Mouse (Mus musculus) liver, embryonic 14.5 days (tissue): Measurements from ENCODE around the gene Rad51ap1. TPM values are rescaled to one million over a fixed set of nuclear protein-coding genes. Genes with fewer than 3 reads are reported as not detected.

Experiments
- ATAC-seq: fragments of 200-750 bp; cut with Nextera tagmentation; 2 replicates; pipeline ENCODE4 v1.8.0; 2017; ENCODE audit warnings: moderate number of reproducible peaks, mild to moderate bottlenecking, moderate library complexity; ENCODE audit not compliant: insufficient read depth
- DNase-seq, 3 experiments: peaks; one replicate each; pipeline ENCODE4 v3.0.0-alpha.2; 2012 to 2013; ENCODE audit warnings: low read depth in 3 of 3, low spot score in 3 of 3
- H3K27ac ChIP-seq: fragments of 300-500 bp; sonication (generic); 2 replicates; pipeline ENCODE4 v1.5.1; 2014; ENCODE audit warnings: moderate library complexity, mild to moderate bottlenecking, control low read depth, inconsistent platforms
- H3K27me3 ChIP-seq: fragments of 300-500 bp; sonication (generic); 2 replicates; pipeline ENCODE4 v1.6.1; 2014; ENCODE audit warnings: mild to moderate bottlenecking, low read length, moderate library complexity; ENCODE audit not compliant: control insufficient read depth, insufficient read depth
- H3K36me3 ChIP-seq: fragments of 300-500 bp; sonication (generic); replicated peaks from 2 replicates; pipeline ENCODE4 v1.6.1; 2014; ENCODE audit warnings: low read depth; ENCODE audit not compliant: control insufficient read depth, insufficient read depth
- H3K4me1 ChIP-seq, 2 experiments: fragments of 200-500 bp in 1 of 2; fragments of 300-500 bp in 1 of 2; sonication (generic) in 1 of 2; replicated peaks; 2 replicates each; pipeline ENCODE4 v1.6.1; 2012 to 2014; ENCODE audit warnings: antibody characterized with exemption in 1 of 2, inconsistent platforms in 1 of 2, low read length in 1 of 2; ENCODE audit not compliant: control insufficient read depth in 2 of 2, insufficient read depth in 2 of 2
- H3K4me2 ChIP-seq: fragments of 300-500 bp; sonication (generic); 2 replicates; pipeline ENCODE4 v1.6.1; 2014; ENCODE audit warnings: low read depth, mild to moderate bottlenecking, control low read depth, moderate library complexity
- H3K4me3 ChIP-seq, 2 experiments: fragments of 200-500 bp in 1 of 2; fragments of 300-500 bp in 1 of 2; sonication (generic) in 1 of 2; 2 replicates each; pipeline ENCODE4 v1.5.1; 2012 to 2014; ENCODE audit warnings: low read depth in 2 of 2, low read length in 2 of 2, mild to moderate bottlenecking in 2 of 2, control low read depth in 1 of 2, inconsistent platforms in 1 of 2, moderate library complexity in 1 of 2; ENCODE audit not compliant: insufficient read depth in 1 of 2
- H3K9ac ChIP-seq: fragments of 300-500 bp; sonication (generic); replicated peaks from 2 replicates; pipeline ENCODE4 v1.6.1; 2014; ENCODE audit warnings: mild to moderate bottlenecking, control low read depth, moderate library complexity
- H3K9me3 ChIP-seq: fragments of 300-500 bp; sonication (generic); 2 replicates; pipeline ENCODE4 v1.6.1; 2016; ENCODE audit warnings: low read length, mixed read lengths; ENCODE audit not compliant: control insufficient read depth
- CTCF ChIP-seq: IDR thresholded peaks from 2 replicates; pipeline ENCODE4 v1.5.1; 2016; ENCODE audit warnings: antibody characterized with exemption, low read depth, control low read depth
- EP300 ChIP-seq: IDR thresholded peaks from 2 replicates; pipeline ENCODE4 v1.6.1; 2016; ENCODE audit warnings: antibody characterized with exemption, low read depth
- WGBS: fragments of 180-500 bp; shearing (Covaris S2); extraction: QIAGEN DNeasy Blood & Tissue Kit; methylation state at CpG from one replicate; pipeline ENCODE4 v1.1.7; 2014; ENCODE audit not compliant: insufficient replicate concordance; 5-methylcytosine and 5-hydroxymethylcytosine counted together
- polyA plus RNA-seq, 2 experiments: library from polyadenylated mRNA; depleted of rRNA in 1 of 2; stranded (reverse) in 1 of 2; unstranded in 1 of 2; fragments of >200 nt; fragmentation: Nextera tagmentation in 1 of 2; extraction: Ambion mirVana in 1 of 2; gene quantifications; 2 replicates each; pipeline versions ENCODE4 v1.2.1 to v1.2.3; 2012 to 2014

The Rad51ap1 gene
- polyA plus RNA-seq, 2 experiments = 37.7 to 48.7 TPM

GRCm38 (mm10) chr6:126962709-126963108, 23.3 kb upstream of the Rad51ap1 start:
- H3K4me1 ChIP-seq = no peaks in the 10 kb centered on the region
- no peak overlapping the region for H3K27ac ChIP-seq
- DNase-seq = no peak
- no peaks in the 10 kb centered on the region for H3K9me3 ChIP-seq
- no peak for ATAC-seq
- TF ChIP-seq CTCF = no peak
- TF ChIP-seq EP300 = no peak
- no peak overlapping the region for H3K4me3 ChIP-seq
- no peak overlapping the region for H3K4me2 ChIP-seq
- WGBS = 18% methylated on average over 5 of the region's 5 CpGs
- no peak overlapping the region for H3K9ac ChIP-seq
- H3K27me3 ChIP-seq = no peaks in the 10 kb centered on the region
- H3K36me3 ChIP-seq = peaks cover 5% of the 10 kb centered on the region; the same call in 1 of the 2 replicates

GRCm38 (mm10) chr6:126961371-126962018, 22.1 kb upstream of the Rad51ap1 start:
- no peaks in the 10 kb centered on the region for H3K27me3 ChIP-seq
- H3K4me1 ChIP-seq = no peaks in the 10 kb centered on the region
- no peaks in the 10 kb centered on the region for H3K9me3 ChIP-seq
- H3K27ac ChIP-seq = no peak overlapping the region
- peaks cover 11% of the 10 kb centered on the region; the same call in 1 of the 2 replicates for H3K36me3 ChIP-seq
- no peak overlapping the region for H3K4me3 ChIP-seq
- H3K9ac ChIP-seq = no peak overlapping the region
- no peak for ATAC-seq
- no peak overlapping the region for H3K4me2 ChIP-seq
- WGBS = 82% methylated on average over 8 of the region's 8 CpGs
- no peak for DNase-seq
- TF ChIP-seq CTCF (no peak), EP300 (no peak)

DNA sequence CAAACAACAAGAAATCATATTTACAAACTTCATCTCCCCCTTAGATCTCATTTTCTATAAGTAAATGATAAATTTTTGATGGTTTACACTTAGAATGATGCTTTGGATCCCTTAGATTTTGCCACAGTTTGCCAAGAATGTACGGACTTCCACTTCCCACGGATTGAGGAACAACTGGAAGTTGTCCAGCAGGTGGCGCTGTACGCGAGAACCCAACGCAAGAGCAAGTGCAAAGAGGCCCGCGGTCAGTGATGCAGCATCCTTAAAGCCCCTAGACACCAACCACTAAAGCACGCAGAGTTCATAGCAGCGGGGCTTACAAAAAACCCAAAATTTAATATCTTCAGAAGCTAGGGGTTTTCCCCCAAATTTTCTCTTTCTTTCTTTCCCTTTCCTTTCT, 16.3 kb upstream of the Rad51ap1 start:
- TF ChIP-seq CTCF = peak; percentile 93
- no peak for TF ChIP-seq EP300
- no peak overlapping the region for H3K27ac ChIP-seq
- 6% methylated on average over 10 of the region's 10 CpGs for WGBS
- H3K4me2 ChIP-seq = no peak overlapping the region
- no peaks in the 10 kb centered on the region for H3K9me3 ChIP-seq
- no peak overlapping the region for H3K4me3 ChIP-seq
- DNase-seq (peak; percentile 41 to 50 (median 44)), ATAC-seq (no peak)
- no peaks in the 10 kb centered on the region for H3K4me1 ChIP-seq
- H3K27me3 ChIP-seq = no peaks in the 10 kb centered on the region
- no peak overlapping the region for H3K9ac ChIP-seq
- H3K36me3 ChIP-seq = peaks cover 6% of the 10 kb centered on the region; the same call in 1 of the 2 replicates

GRCm38 (mm10) chr6:126948336-126948735, 8.9 kb upstream of the Rad51ap1 start:
- Histone ChIP-seq H3K4me2 (no peak overlapping the region), H3K27me3 (no peaks in the 10 kb centered on the region), H3K36me3 (peaks cover 13% of the 10 kb centered on the region; the same call in 1 of the 2 replicates), H3K4me3 (no peak overlapping the region), H3K9me3 (no peaks in the 10 kb centered on the region), H3K27ac (no peak overlapping the region), H3K9ac (no peak overlapping the region), H3K4me1 (no peaks in the 10 kb centered on the region)
- 83% methylated on average over 4 of the region's 4 CpGs for WGBS
- DNase-seq (peak in 1 of 3 experiments; percentile 13), ATAC-seq (no peak)
- TF ChIP-seq EP300 = no peak
- peak; percentile 44; the same call in 1 of the 2 replicates for TF ChIP-seq CTCF

- Histone ChIP-seq H3K9ac (peak overlapping the region; percentile 82), H3K36me3 (peaks cover 6% of the 10 kb centered on the region), H3K4me3 (peak overlapping the region; percentile 83 to 98), H3K9me3 (no peaks in the 10 kb centered on the region), H3K27me3 (no peaks in the 10 kb centered on the region), H3K4me2 (peak overlapping the region; percentile 93), H3K4me1 (peaks cover 12 to 16% of the 10 kb centered on the region in 2 experiments), H3K27ac (peak overlapping the region; percentile 43)
- ATAC-seq (no peak), DNase-seq (peak in 2 of 3 experiments; percentile 37 to 55)
- TF ChIP-seq EP300 = no peak
- peak; percentile 36; the same call in 1 of the 2 replicates for TF ChIP-seq CTCF
- 0% methylated on average over 5 of the region's 5 CpGs for WGBS
These were observed 1.1 kb upstream of the Rad51ap1 start for GRCm38 (mm10) chr6:126940451-126940850.
